Mouse (Mus musculus) adrenal gland, postnatal 25 days (tissue): Measurements from ENCODE around the gene 4833439L19Rik. TPM values are rescaled to one million over a fixed set of nuclear protein-coding genes. Genes with fewer than 3 reads are reported as not detected.
A peak's percentile ranks its signal among the peaks of the same experiment; 100 is the strongest.

ENCODE experiments used
- DNase-seq: peaks from one replicate; pipeline ENCODE4 v3.0.0; 2021; ENCODE audit warnings: mixed read lengths
- total RNA-seq: library from RNA; stranded (reverse); gene quantifications from 2 replicates; pipeline ENCODE4 v1.2.3, GENCODE M21; 2021

Gene 4833439L19Rik
- total RNA-seq, 1 experiment from 2014 or later = 157 TPM

- DNase-seq = peak; percentile 38
Measured at GRCm38 (mm10) chr13:54582126-54582525, 16.9 kb upstream of the 4833439L19Rik start.

GRCm38 (mm10) chr13:54581385-54581784 is 16.1 kb upstream of the 4833439L19Rik start:
- no peak for DNase-seq

- DNase-seq = no peak
Measured at GRCm38 (mm10) chr13:54577652-54578507, 12.6 kb upstream of the 4833439L19Rik start.

- DNase-seq = no peak
Measured at GRCm38 (mm10) chr13:54575489-54575888, 10.3 kb upstream of the 4833439L19Rik start.

GRCm38 (mm10) chr13:54574854-54575481 is 9.7 kb upstream of the 4833439L19Rik start, which contains the start of gene Arl10:
Gene Arl10, plus strand, starts transcription at chr13:54575015.
- peak; percentile 82 for DNase-seq

GRCm38 (mm10) chr13:54572621-54573020 is 7.4 kb upstream of the 4833439L19Rik start:
- no peak for DNase-seq

GRCm38 (mm10) chr13:54571637-54572036 is 6.4 kb upstream of the 4833439L19Rik start:
- no peak for DNase-seq

- no peak for DNase-seq
Measured at GRCm38 (mm10) chr13:54570736-54571135, 5.5 kb upstream of the 4833439L19Rik start.

GRCm38 (mm10) chr13:54569282-54569681 is 4.0 kb upstream of the 4833439L19Rik start:
- no peak for DNase-seq

- DNase-seq = no peak
Measured at GRCm38 (mm10) chr13:54568380-54568779, 3.1 kb upstream of the 4833439L19Rik start.

- DNase-seq = no peak
Measured at GRCm38 (mm10) chr13:54565594-54566345, 535 bp upstream of the 4833439L19Rik start.

- DNase-seq = no peak
Measured at GRCm38 (mm10) chr13:54564232-54565200, 719 bp downstream of the 4833439L19Rik start.

- DNase-seq = no peak
Measured at GRCm38 (mm10) chr13:54562562-54562961, 2.7 kb downstream of the 4833439L19Rik start.

- no peak for DNase-seq
Measured at GRCm38 (mm10) chr13:54560608-54561007, 4.6 kb downstream of the 4833439L19Rik start.

- DNase-seq = no peak
Measured at GRCm38 (mm10) chr13:54559656-54560055, 5.6 kb downstream of the 4833439L19Rik start.

- no peak for DNase-seq
Measured at GRCm38 (mm10) chr13:54557652-54558051, 7.6 kb downstream of the 4833439L19Rik start.

- peak; percentile 54 for DNase-seq
Measured at GRCm38 (mm10) chr13:54556796-54557195, 8.4 kb downstream of the 4833439L19Rik start.

GRCm38 (mm10) chr13:54556176-54556575 is 9.1 kb downstream of the 4833439L19Rik start:
- DNase-seq = no peak

- no peak for DNase-seq
Measured at GRCm38 (mm10) chr13:54548036-54548435, 17.2 kb downstream of the 4833439L19Rik start.

- DNase-seq = no peak
Measured at GRCm38 (mm10) chr13:54532134-54532533, 33.1 kb downstream of the 4833439L19Rik start.

- peak; percentile 51 for DNase-seq
Measured at GRCm38 (mm10) chr13:54527140-54527539, 38.1 kb downstream of the 4833439L19Rik start.
